Mouse (Mus musculus) adrenal gland, adult 2 months (tissue): ENCODE results near the gene Slco2b1. TPM values are rescaled to one million over a fixed set of nuclear protein-coding genes. Genes with fewer than 3 reads are reported as not detected.
"Not testable (repeated sequence)": the region's sequence is repeated elsewhere in the genome, so short reads cannot be mapped to it uniquely, and the experiment has no call there.

ENCODE experiments used
- DNase-seq: peaks from one replicate; pipeline ENCODE4 v3.0.0; 2021
- long read RNA-seq: library from polyadenylated mRNA; stranded (forward); transcript quantifications from one replicate; pipeline ENCODE4 v2.0.0, GENCODE M21; 2021
- polyA plus RNA-seq: library from polyadenylated mRNA; depleted of rRNA; stranded (reverse); fragments of >200 nt; gene quantifications from 2 replicates; pipeline ENCODE4 v1.2.3, GENCODE M21; 2012; rRNA removed
- total RNA-seq, 2 experiments: library from RNA; stranded (reverse); gene quantifications; 2 replicates each; pipeline ENCODE4 v1.2.3; 2021

Gene Slco2b1
- total RNA-seq (10 to 100 TPM; 22.9 to 23.0 TPM), polyA plus RNA-seq (34.6 and 49.7 TPM in 2 replicates)
- long read RNA-seq, full-length matches to known transcripts = 12 of 18 reads
- long read RNA-seq, partial matches to known transcripts = 3 of 18 reads
- long read RNA-seq, other reads (novel, unspliced or antisense) = 3 of 18 reads

GRCm38 (mm10) chr7:99711166-99711565 lies at the start of gene Slco2b1:
Gene Slco2b1 (minus strand): TSS chr7:99711340.
- DNase-seq = no peak

- DNase-seq = no peak
Measured at GRCm38 (mm10) chr7:99739276-99739675, 28.1 kb upstream of the Slco2b1 start.

DNA sequence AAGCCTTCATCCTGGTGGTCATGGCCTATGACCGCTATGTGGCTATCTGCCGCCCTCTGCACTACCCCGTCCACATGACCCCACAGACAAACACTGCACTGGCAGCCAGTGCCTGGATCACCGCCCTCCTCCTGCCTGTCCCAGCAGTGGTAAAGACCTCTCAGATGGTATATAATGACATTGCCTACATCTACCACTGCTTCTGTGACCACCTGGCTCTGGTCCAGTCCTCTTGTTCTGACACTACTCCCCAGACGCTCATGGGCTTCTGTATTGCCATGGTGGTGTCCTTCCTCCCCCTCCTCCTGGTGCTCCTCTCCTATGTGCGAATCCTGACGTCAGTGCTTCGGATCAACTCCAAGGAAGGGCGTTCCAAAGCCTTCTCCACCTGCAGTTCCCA lies 24.4 kb upstream of the Slco2b1 start:
- not testable (repeated sequence) for DNase-seq

GRCm38 (mm10) chr7:99734612-99735011 lies 23.5 kb upstream of the Slco2b1 start:
- no peak for DNase-seq

DNA sequence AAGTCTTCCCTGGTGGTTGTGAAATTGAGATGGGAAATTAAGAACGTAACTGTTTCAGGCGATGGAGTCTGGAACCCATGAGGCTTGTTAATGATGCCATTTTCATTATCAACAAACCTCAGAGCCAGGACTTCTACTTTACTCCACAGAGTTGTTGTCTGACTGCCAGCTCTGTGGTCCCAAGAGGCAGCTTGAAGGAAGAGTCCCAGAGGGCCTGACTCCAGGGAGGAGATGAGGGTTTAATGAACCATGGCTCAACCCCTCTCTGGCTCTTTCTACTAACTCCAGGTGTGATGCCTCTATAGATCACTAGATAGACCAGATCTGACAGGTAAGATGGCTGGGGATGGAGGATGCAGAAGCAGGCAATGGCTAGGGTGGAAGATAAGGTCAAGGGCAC lies 18.8 kb upstream of the Slco2b1 start, which contains the start of gene Olfr520:
Olfr520 (plus strand) TSS at position 301 of the 400 bp plus-strand sequence.
- no peak for DNase-seq

- DNase-seq = no peak
Measured at GRCm38 (mm10) chr7:99716536-99716935, 5.4 kb upstream of the Slco2b1 start.

DNA sequence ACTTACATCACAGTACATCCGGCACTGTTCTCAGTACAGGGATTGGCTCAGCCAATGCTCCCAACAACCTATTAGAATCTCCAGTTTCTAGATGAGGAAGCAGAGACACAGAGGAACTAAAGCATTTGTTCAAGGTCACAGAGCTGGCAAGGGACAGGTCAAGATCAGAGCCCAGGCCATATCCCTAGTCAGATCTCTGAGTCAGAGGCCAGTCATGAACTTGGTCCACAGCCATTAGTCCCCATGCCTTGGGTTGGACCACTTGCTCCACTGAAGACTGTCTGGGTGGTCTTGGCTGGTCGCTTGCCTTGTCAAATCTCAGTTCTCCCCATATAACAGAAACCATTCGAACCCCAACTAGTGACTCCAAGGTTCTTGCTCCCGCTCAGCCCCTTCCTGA lies 1.3 kb upstream of the Slco2b1 start:
- peak; percentile 52 for DNase-seq

DNA sequence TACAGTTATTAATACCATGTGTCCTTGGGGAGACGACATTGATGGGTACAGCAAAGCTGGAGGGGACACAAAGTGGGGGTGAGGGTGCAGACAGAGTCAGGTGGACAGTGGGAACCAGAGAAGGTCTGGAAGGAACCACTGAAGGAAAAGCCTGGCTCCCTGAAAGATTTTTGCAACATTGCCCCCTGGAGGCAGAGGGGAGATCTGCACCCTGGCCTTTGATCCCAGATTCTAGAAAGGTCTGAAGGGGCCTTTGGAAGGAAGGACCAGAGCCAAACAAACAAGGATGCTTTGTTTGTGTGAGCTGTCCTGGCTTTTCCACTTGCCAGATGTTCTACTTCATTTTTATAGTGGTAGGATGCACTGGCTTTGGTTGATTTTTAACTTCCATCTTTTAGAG lies 664 bp downstream of the Slco2b1 start:
- peak; percentile 78 for DNase-seq

GRCm38 (mm10) chr7:99709992-99710391 lies 1.1 kb downstream of the Slco2b1 start:
- no peak for DNase-seq

GRCm38 (mm10) chr7:99708750-99709149 lies 2.4 kb downstream of the Slco2b1 start:
- DNase-seq = no peak

DNA sequence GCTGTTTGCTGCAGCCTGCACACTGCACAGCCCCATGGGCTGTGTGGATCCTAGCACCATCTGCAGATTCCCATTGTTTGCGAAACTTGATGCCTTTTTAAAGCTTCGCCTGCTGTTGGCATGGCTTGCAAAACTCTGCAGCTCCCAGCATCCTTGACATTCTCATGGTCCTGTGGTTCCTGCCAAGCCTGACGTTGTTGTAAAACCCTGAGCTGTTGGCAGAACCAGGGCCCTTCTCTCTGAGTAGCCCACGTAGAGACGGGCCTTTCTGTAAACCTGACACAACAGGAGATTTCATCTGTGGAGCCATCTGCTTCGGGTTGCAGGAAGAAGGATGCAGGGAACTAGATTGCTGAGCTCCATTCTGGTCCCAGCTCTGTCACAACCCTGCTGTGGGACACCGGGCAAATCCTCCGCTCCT lies 2.8 kb downstream of the Slco2b1 start:
- peak; percentile 89 for DNase-seq

DNA sequence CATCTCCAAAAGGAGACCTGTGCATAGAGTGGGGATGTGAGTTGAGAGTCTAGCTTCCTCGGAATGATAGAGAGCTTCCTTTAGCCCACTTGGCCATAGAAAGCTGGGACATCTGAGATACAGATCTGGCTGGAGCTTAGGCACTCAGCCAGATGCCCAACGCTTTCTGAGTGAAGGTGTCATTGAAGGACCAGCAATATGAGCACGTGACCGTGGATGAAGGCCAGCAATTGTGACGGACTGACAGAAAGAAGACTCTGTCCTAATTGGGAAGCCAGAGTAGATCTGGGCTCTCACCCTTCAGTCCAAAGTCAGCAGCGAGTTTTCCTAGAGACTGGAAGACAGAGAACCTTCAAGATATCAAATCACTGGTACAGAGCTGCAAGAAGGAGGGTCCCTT lies 3.5 kb downstream of the Slco2b1 start:
- peak; percentile 70 for DNase-seq

GRCm38 (mm10) chr7:99707038-99707595 lies 4.0 kb downstream of the Slco2b1 start:
- DNase-seq = peak; percentile 92

DNA sequence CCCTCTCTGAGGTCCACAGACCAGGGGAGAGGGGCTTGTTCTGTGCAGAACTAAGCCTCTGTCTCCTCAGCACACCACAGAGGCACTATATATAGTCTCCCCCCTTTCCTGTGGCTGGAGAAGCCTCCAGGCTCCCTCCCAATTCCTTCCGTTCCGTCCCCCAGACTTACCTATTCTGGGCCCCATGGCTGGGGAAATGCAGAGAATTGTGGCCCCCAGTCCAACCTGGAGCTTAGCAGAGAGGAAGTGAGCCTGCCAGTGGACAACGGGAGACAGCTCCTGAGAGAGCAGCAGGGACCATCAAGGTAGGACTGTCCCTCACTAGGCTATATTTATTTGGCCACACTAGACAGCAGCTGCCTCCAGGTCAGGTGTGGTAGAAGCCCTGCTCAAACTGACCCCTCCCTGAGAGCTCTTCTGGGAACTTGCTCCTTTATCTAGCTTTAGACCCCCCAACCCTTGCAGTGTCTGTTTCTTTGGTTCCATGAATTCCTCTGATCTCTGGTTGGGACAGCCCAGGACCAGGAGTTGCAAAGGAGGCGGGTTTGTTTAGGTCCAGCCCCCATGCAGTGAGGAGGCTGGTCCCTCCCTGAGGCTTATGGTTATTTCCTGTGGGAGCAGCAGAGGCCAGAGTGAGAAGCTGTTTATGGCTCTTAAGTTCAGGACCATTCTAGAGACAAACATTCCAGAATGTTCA lies 4.7 kb downstream of the Slco2b1 start:
- peak; percentile 74 for DNase-seq

- no peak for DNase-seq
Measured at GRCm38 (mm10) chr7:99704736-99705519, 6.2 kb downstream of the Slco2b1 start.

DNA sequence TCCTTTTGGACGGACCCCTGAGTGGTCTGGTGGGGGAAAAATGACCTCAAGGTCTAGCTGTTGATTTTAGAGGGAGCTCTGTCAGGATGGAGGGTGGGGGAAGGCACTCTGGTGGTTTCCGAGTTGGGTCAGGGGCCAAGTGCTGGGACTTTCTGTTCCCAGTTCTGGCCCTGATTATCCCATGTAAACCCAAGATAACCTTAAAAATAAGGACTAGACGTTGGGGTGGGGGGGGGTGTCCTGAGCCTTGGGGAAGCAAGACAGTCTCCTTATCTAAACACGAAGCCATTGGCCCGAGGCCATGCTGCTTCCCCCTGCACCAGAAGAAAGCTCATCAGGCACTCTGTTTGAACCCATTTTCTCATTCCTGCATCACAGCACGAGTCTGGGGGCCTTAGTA lies 8.9 kb downstream of the Slco2b1 start:
- no peak for DNase-seq

- no peak for DNase-seq
Measured at GRCm38 (mm10) chr7:99700641-99701040, 10.5 kb downstream of the Slco2b1 start.

- DNase-seq = peak; percentile 69
Measured at GRCm38 (mm10) chr7:99699709-99700151, 11.4 kb downstream of the Slco2b1 start.

DNA sequence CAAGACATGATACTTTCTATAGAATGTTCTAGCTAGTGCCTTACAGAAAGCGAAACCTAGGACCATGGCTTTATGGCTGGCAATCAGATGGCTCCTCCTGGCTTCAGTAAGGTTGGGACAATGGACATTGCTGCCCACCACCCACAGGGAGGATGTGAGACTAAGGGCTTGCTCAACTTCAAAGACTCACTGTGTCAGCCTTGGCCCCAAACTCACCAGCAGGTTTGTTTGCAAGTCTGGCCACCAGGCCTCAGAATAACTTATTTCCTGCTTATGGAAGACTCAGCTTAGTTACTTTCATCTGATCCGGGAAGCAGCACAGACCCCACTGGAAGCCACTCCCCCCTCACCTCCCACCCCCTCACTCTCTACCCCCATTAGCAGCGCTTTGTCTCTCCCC lies 12.0 kb downstream of the Slco2b1 start:
- DNase-seq = no peak

GRCm38 (mm10) chr7:99698576-99698975 lies 12.6 kb downstream of the Slco2b1 start:
- DNase-seq = no peak

DNA sequence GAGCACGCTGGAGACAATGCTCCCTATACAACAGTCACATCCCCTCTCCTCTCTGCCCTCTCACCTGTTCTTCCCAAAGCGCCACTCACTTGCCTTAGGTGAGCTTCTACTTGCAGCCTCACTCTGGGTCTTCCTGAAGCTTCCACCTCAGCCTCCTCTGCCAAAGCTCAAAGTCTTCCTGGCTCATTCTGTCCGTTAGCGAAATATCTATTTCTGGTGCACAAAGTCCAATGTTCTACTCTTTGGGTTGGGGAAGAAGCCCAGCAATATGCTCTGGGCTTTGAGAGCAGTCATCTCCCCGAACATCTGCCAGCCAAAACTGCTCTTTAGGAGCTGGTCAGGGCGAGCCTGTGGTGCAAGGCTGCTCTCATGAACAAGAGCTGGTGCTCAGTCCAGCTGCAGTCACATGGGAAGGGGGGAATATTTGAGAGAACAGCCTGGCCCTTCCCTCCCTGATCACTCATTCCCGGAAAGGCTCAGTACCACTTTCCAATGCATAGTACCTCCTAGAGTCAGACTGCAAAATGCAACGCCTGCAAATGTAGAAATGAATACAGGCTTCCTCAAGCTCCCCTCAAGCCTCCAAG lies 15.6 kb downstream of the Slco2b1 start:
- no peak for DNase-seq

DNA sequence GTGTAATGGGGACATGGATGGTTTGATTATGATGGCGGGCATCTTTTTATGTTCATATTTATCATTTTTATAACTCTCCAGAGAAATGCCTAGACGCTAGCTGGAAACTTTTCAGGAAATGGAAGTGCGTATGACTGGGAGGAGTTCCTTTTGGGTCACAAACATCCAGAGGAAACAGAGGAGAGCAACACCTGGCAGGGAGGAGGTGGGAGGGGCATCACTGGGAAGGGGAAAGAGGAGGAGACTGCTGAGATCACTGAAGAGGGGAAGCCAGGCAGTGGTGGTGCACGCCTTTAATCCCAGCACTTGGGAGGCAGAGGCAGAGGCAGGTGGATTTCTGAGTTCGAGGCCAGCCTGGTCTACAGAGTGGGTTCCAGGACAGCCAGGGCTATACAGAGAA lies 16.7 kb downstream of the Slco2b1 start:
- DNase-seq = not testable (repeated sequence)
